Mouse (Mus musculus): ENCODE data around the gene Ankib1.

The Ankib1 gene

DNA sequence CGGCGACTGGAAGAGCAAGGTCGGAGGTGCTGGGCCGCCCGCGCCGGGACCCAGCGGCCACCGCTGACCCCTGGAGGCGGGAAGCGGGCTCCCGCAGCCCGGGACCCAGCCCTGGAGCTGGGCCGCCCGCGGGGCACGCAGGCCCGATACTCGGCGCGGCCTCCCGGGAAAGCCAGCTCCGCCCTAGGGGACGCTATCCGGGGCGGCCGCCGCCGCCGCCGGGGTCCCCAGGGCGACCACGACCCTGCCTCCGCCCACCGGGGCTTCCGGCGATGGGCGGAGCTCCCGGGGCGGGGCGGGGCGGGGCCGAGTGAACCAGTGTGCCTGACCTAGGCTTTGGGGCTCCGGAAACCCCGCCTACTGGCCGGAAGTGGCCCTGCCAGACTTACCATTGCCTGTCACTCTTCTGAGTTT, 155.0 kb downstream of the Ankib1 start:
- in situ Hi-C loops (cut with MboI, MseI) = no loop called here

- in situ Hi-C loops (cut with MboI, MseI) = no loop called here
Measured at GRCm38 (mm10) chr5:3646991-3647707, 155.6 kb downstream of the Ankib1 start.

GRCm38 (mm10) chr5:3646539-3646938, 156.2 kb downstream of the Ankib1 start:
- in situ Hi-C loops (cut with MboI, MseI) = no loop called here

- in situ Hi-C loops (cut with MboI, MseI) = no loop called here
Measured at GRCm38 (mm10) chr5:3645326-3645725, 157.4 kb downstream of the Ankib1 start.

DNA sequence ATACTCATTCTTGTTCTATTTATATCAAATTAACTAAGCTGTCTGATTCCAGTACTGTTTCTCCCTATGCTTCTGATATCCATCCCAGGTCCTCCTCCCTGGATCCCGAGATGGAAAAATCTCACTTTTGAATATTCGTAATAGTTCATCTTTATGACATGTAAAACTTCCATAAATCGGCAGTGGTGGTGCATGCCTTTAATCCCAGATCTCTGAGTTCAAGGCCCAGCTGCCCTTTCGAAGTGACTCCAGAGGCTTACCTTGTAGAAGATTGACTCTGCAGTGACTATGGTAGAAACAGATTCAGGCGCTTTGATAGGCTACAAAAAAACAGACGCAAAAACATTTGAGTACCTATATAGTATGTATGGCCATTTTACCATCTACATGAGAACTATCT, 158.1 kb downstream of the Ankib1 start:
- in situ Hi-C loops (cut with MboI, MseI) = no loop called here
